Mouse (Mus musculus): Measurements from ENCODE around the gene Arhgef39.

DNA sequence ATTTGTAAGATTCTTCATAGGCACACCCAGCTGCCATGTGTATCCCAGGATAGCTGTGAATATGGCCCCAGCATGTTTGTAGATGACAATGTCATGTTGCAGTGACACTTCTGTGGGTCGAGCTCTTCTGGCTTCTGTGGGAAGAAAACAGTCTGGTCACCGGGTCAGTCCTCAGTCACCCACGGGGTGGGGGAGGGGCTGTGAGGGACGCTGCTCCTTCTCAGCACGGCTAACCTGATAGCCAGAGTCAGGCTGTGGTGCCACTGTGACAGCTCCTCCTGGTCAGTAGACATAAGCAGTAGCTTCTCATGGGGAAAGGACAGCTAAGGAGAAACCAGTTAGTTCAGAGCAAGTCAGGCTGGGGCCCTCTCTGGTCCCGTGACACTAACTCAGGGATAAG lies 2.9 kb downstream of the Arhgef39 start:
- TF ChIP-seq CTCF (IDR thresholded peaks at IDR 0.05; ENCODE audit: extremely low read depth, insufficient read depth, insufficient read length, insufficient replicate concordance) (no peak), POLR2A (IDR thresholded peaks at IDR 0.05; ENCODE audit: low read depth, low read length) (no peak)
